26 mouse cellular contexts compared by ENCODE assay signal in the genomic region with DNA sequence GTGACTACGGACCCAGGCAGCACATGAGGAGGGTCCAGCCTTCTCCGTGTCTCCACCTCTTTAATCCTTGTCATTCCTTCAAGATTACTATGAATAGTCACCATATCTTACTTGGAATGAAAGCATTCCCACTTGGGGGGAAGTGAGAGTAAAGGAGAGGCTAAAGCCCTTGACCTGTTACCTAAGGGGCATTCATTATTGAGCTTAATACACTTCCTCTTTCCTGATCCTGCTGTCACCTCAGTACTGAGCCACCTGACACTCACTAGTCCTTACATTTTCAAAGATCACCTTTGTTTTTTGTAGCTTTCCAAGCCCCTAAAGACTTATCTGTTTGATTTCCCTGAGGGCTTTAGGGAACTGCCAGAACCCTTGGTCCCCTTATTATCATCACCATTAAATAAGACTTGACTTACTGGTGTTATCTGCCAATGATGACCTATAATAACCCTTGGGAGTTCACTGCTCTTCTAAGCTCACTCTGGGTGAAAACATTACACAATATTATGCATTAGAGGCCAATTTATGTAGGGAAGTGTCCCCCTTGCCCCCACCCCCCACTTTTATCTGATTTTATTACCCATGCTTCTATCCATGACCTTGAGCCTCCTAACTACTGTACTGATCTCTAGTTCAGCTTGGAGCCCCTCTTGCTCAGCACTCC. TPM values are rescaled to one million over a fixed set of nuclear protein-coding genes. Genes with fewer than 3 reads are reported as not detected.
A peak's percentile ranks its signal among the peaks of the same experiment; 100 is the strongest.
DNase-seq lines count a peak whose midpoint lies in the region; ATAC-seq and TF ChIP-seq lines count a peak whose summit lies in the region.
"Had no signal": no experiment of that assay in that cellular context is flagged by ENCODE, and none has a peak within 500 bp of the region (broad histone marks: within the 10 kb centered on the region; RNA-seq: fewer than 3 reads in every experiment).

No protein-coding gene starts in this region.

- no peak for TF ChIP-seq RAD21 in MEL (IDR thresholded peaks at IDR 0.05; ENCODE audit: low read depth, low read length)

- H3K27me3 ChIP-seq in liver, embryonic 16.5 days (ENCODE audit: control insufficient read depth, insufficient read depth, low read depth, low read length): no peaks in the 10 kb centered on the region
- H3K27me3 ChIP-seq in liver, embryonic 12.5 days (replicated peaks): no peaks in the 10 kb centered on the region
- no peaks in the 10 kb centered on the region for H3K27me3 ChIP-seq in MEL (ENCODE audit: control insufficient read depth in 1 of 2, insufficient read depth in 2 of 2, low read length in 2 of 2)
- H3K27me3 ChIP-seq: embryonic facial prominence, embryonic 13.5 days; forebrain, embryonic 12.5 days; heart, embryonic 12.5 days; hindbrain, embryonic 15.5 days had no signal

- TF ChIP-seq EP300 in MEL (IDR thresholded peaks at IDR 0.05; ENCODE audit: low read depth in 1 of 2, low read length in 2 of 2): peak; percentile 19 to 26; a peak in 2 of 4 replicates

- H3K9ac ChIP-seq in liver, embryonic 16.5 days (ENCODE audit: low read depth, low read length): no peak overlapping the region
- no peak overlapping the region for H3K9ac ChIP-seq in liver, embryonic 12.5 days
- no peak overlapping the region for H3K9ac ChIP-seq in MEL (ENCODE audit: control insufficient read depth, low read depth, low read length, poor library complexity, severe bottlenecking)
- H3K9ac ChIP-seq: embryonic facial prominence, embryonic 13.5 days; forebrain, embryonic 12.5 days; forebrain, postnatal 0 days; heart, embryonic 12.5 days; hindbrain, embryonic 15.5 days had no signal

- intact Hi-C loops in left cerebral cortex, postnatal 14 days (cut with DNase I): no loop called here

- H3K79me2 ChIP-seq in MEL (ENCODE audit: control insufficient read depth, insufficient read depth, low read length, poor library complexity): no peaks in the 10 kb centered on the region

- no peak overlapping the region for H3K27ac ChIP-seq in liver, embryonic 16.5 days (ENCODE audit: low read length)
- H3K27ac ChIP-seq in liver, embryonic 12.5 days: no peak overlapping the region
- 0 out of 2 replicates have a peak overlapping the region, but pooled peaks have one; percentile 6 for H3K27ac ChIP-seq in MEL (ENCODE audit: control insufficient read depth, low read depth, low read length)
- H3K27ac ChIP-seq: embryonic facial prominence, embryonic 13.5 days; forebrain, embryonic 12.5 days; heart, adult 2 months; hindbrain, embryonic 15.5 days had no signal

- 85% methylated on average over 2 of the region's 2 CpGs for WGBS in liver, embryonic 16.5 days (ENCODE audit: insufficient replicate concordance)
- 77% methylated on average over 2 of the region's 2 CpGs for WGBS in liver, embryonic 12.5 days (ENCODE audit: insufficient replicate concordance)

- 0 out of 2 replicates have a peak, but pooled peaks have one; percentile 11 for ATAC-seq in liver, embryonic 16.5 days (ENCODE audit: low read depth)
- ATAC-seq in liver, embryonic 12.5 days: no peak
- ATAC-seq in granulocyte monocyte progenitor cell, adult 5-6 weeks (replicated peaks; ENCODE audit: poor library complexity, severe bottlenecking): peak; percentile 83
- peak; percentile 78 for ATAC-seq in megakaryocyte progenitor cell, adult 5-6 weeks (replicated peaks; ENCODE audit: poor library complexity)
- no peak for ATAC-seq in frontal cortex, adult (ENCODE audit: low TSS enrichment)
- ATAC-seq: activated CD4-positive, CD25-positive, alpha-beta regulatory T cell, adult 4 months; forebrain, postnatal 0 days; Patski had no signal

- H3K4me3 ChIP-seq in liver, embryonic 16.5 days (ENCODE audit: low read depth, low read length): no peak overlapping the region
- no peak overlapping the region for H3K4me3 ChIP-seq in liver, embryonic 12.5 days
- no peak overlapping the region for H3K4me3 ChIP-seq in MEL (ENCODE audit: control insufficient read depth in 1 of 2, insufficient read depth in 1 of 2, low read depth in 2 of 2, low read length in 2 of 2)
- H3K4me3 ChIP-seq: embryonic facial prominence, embryonic 13.5 days; forebrain, embryonic 12.5 days; heart, adult 2 months; heart, embryonic 12.5 days; hindbrain, embryonic 15.5 days had no signal

- H3K9me3 ChIP-seq in liver, embryonic 16.5 days (replicated peaks; ENCODE audit: control insufficient read depth, low read length): no peaks in the 10 kb centered on the region
- no peaks in the 10 kb centered on the region for H3K9me3 ChIP-seq in liver, embryonic 12.5 days (replicated peaks)
- H3K9me3 ChIP-seq in MEL (replicated peaks; ENCODE audit: insufficient read depth, low read length): no peaks in the 10 kb centered on the region
- H3K9me3 ChIP-seq: embryonic facial prominence, embryonic 13.5 days; forebrain, embryonic 12.5 days; heart, embryonic 12.5 days; hindbrain, embryonic 15.5 days had no signal

- TF ChIP-seq POLR2A in MEL (IDR thresholded peaks at IDR 0.05; ENCODE audit: control insufficient read depth in 1 of 2, insufficient read depth in 1 of 2, low read depth in 1 of 2, low read length in 2 of 2, poor library complexity in 1 of 2): no peak

- no peaks in the 10 kb centered on the region for H3K36me3 ChIP-seq in liver, embryonic 16.5 days (ENCODE audit: control insufficient read depth, insufficient read depth)
- no peaks in the 10 kb centered on the region for H3K36me3 ChIP-seq in liver, embryonic 12.5 days
- peaks cover 0 to 10% of the 10 kb centered on the region in 2 experiments; a peak in 2 of 4 replicates for H3K36me3 ChIP-seq in MEL (ENCODE audit: control insufficient read depth in 1 of 2, insufficient read depth in 2 of 2, low read length in 2 of 2)
- H3K36me3 ChIP-seq: embryonic facial prominence, embryonic 13.5 days; forebrain, embryonic 12.5 days; heart, embryonic 12.5 days; hindbrain, embryonic 15.5 days had no signal

- peak; percentile 40 for DNase-seq in MEL (ENCODE audit: low read depth, low spot score)
- no peak for DNase-seq in left cerebral cortex, postnatal 14 days (ENCODE audit: low spot score in 2 of 2)
- DNase-seq: adrenal gland, postnatal 14 days; B cell, adult 2 months; cerebellum, adult 11-12 months; cerebellum, adult 9-10 months; cerebellum, postnatal 25 days; forebrain, postnatal 0 days; gastrocnemius, postnatal 36 days; heart, adult 2 months had no signal

- H3K4me2 ChIP-seq in liver, embryonic 16.5 days (ENCODE audit: low read depth, low read length): no peak overlapping the region
- no peak overlapping the region for H3K4me2 ChIP-seq in liver, embryonic 12.5 days
- H3K4me2 ChIP-seq: embryonic facial prominence, embryonic 13.5 days; forebrain, embryonic 12.5 days; heart, embryonic 12.5 days; hindbrain, embryonic 15.5 days had no signal

- no peak for TF ChIP-seq CTCF in MEL (IDR thresholded peaks at IDR 0.05 in 2 of 3, conservative IDR thresholded peaks at IDR 0.05 in 1 of 3; ENCODE audit: control insufficient read depth in 1 of 3, insufficient read depth in 1 of 3, low read depth in 2 of 3, low read length in 3 of 3, poor library complexity in 1 of 3, severe bottlenecking in 1 of 3)

- peaks cover 11% of the 10 kb centered on the region for H3K4me1 ChIP-seq in liver, embryonic 16.5 days (ENCODE audit: control insufficient read depth, low read depth, low read length)
- peaks cover 19% of the 10 kb centered on the region; the same call in 1 of the 2 replicates for H3K4me1 ChIP-seq in liver, embryonic 12.5 days
- H3K4me1 ChIP-seq in MEL (ENCODE audit: control insufficient read depth in 1 of 2, insufficient read depth in 2 of 2, low read length in 2 of 2): peaks cover 10 to 14% of the 10 kb centered on the region in 2 experiments
- H3K4me1 ChIP-seq: embryonic facial prominence, embryonic 13.5 days; forebrain, embryonic 12.5 days; heart, embryonic 12.5 days; hindbrain, embryonic 15.5 days had no signal

RNA-seq across cellular contexts. Expression of a gene that starts 10.8 kb away (rescaled TPM):
- 3.2 and 3.6 TPM in 2 replicates for polyA plus RNA-seq in liver, embryonic 16.5 days (2015; fragmentation: Nextera tagmentation; extraction: Ambion mirVana)
- polyA plus RNA-seq in liver, embryonic 12.5 days (2016; fragmentation: Nextera tagmentation; extraction: Ambion mirVana): 1.5 and 1.7 TPM in 2 replicates
- total RNA-seq in MEL (2012; rRNA removed): 8.7 and 11.2 TPM in 2 replicates
- polyA plus RNA-seq in MEL (2012; ENCODE audit: insufficient read depth in 1 of 2, insufficient read length in 2 of 2, low read depth in 1 of 2, low replicate concordance in 2 of 2, missing spikeins in 1 of 2): 10 to 100 TPM in 1 of 2 experiments, not detected in 1; 16.0 TPM
- 63.1 and 79.0 TPM in 2 replicates for total RNA-seq in granulocyte monocyte progenitor cell, adult 5-6 weeks (2014; fragmentation: Nextera tagmentation)
- 79.8 and 93.7 TPM in 2 replicates for total RNA-seq in granulocyte monocyte progenitor cell, adult 5-6 weeks (2017)
- total RNA-seq in megakaryocyte progenitor cell, adult 5-6 weeks (2015): 76.9 and 81.8 TPM in 2 replicates
- 90.0 and 93.6 TPM in 2 replicates for total RNA-seq in megakaryocyte progenitor cell, adult 5-6 weeks (2017)
- total RNA-seq in left cerebral cortex, postnatal 14 days (2021): 10 to 100 TPM; 30.3 to 32.4 TPM

RNA-seq across cellular contexts. Expression of a gene that starts 13.5 kb away (rescaled TPM):
- 62.1 and 67.1 TPM in 2 replicates for polyA plus RNA-seq in liver, embryonic 16.5 days (2015; fragmentation: Nextera tagmentation; extraction: Ambion mirVana)
- 86.3 and 88.9 TPM in 2 replicates for polyA plus RNA-seq in liver, embryonic 12.5 days (2016; fragmentation: Nextera tagmentation; extraction: Ambion mirVana)
- total RNA-seq in MEL (2012; rRNA removed): 83.2 and 102 TPM in 2 replicates
- 100 to 1,000 TPM in 1 of 2 experiments, not detected in 1; 125 TPM for polyA plus RNA-seq in MEL (2012; ENCODE audit: insufficient read depth in 1 of 2, insufficient read length in 2 of 2, low read depth in 1 of 2, low replicate concordance in 2 of 2, missing spikeins in 1 of 2)
- total RNA-seq in granulocyte monocyte progenitor cell, adult 5-6 weeks (2014; fragmentation: Nextera tagmentation): 21.3 and 32.5 TPM in 2 replicates
- total RNA-seq in granulocyte monocyte progenitor cell, adult 5-6 weeks (2017): 37.4 and 43.8 TPM in 2 replicates
- total RNA-seq in megakaryocyte progenitor cell, adult 5-6 weeks (2015): 26.1 and 27.6 TPM in 2 replicates
- total RNA-seq in megakaryocyte progenitor cell, adult 5-6 weeks (2017): 54.8 and 64.6 TPM in 2 replicates
- total RNA-seq in left cerebral cortex, postnatal 14 days (2021): 10 to 100 TPM; 56.4 to 61.9 TPM

RNA-seq across cellular contexts. Expression of a gene that starts 44.8 kb away (rescaled TPM):
- not detected in 2 replicates for polyA plus RNA-seq in liver, embryonic 16.5 days (2015; fragmentation: Nextera tagmentation; extraction: Ambion mirVana)
- not detected in 2 replicates for polyA plus RNA-seq in liver, embryonic 12.5 days (2016; fragmentation: Nextera tagmentation; extraction: Ambion mirVana)
- not detected in 2 replicates for total RNA-seq in MEL (2012; rRNA removed)
- not detected for polyA plus RNA-seq in MEL (2012; ENCODE audit: insufficient read depth in 1 of 2, insufficient read length in 2 of 2, low read depth in 1 of 2, low replicate concordance in 2 of 2, missing spikeins in 1 of 2)
- not detected in 2 replicates for total RNA-seq in granulocyte monocyte progenitor cell, adult 5-6 weeks (2014; fragmentation: Nextera tagmentation)
- total RNA-seq in granulocyte monocyte progenitor cell, adult 5-6 weeks (2017): not detected in 2 replicates
- total RNA-seq in megakaryocyte progenitor cell, adult 5-6 weeks (2015): not detected in 2 replicates
- total RNA-seq in megakaryocyte progenitor cell, adult 5-6 weeks (2017): not detected in 2 replicates
- total RNA-seq in left cerebral cortex, postnatal 14 days (2021): not detected
- total RNA-seq: adrenal gland, adult 18-20 months; adrenal gland, postnatal 14 days; forebrain, postnatal 0 days; gastrocnemius, adult 8-10 months; heart, adult 2 months; heart, postnatal 25 days had no signal
- polyA plus RNA-seq: activated CD4-positive, CD25-positive, alpha-beta regulatory T cell, adult 4 months; embryonic facial prominence, embryonic 13.5 days; forebrain, embryonic 12.5 days; heart, adult 2 months; heart, embryonic 12.5 days; heart, embryonic 16.5 days; hindbrain, embryonic 11.5 days; hindbrain, embryonic 15.5 days; Patski had no signal

RNA-seq across cellular contexts. Expression of a gene that starts 55.4 kb away (rescaled TPM):
- polyA plus RNA-seq in liver, embryonic 16.5 days (2015; fragmentation: Nextera tagmentation; extraction: Ambion mirVana): 89.7 and 110 TPM in 2 replicates
- 0.17 and 0.21 TPM in 2 replicates for polyA plus RNA-seq in liver, embryonic 12.5 days (2016; fragmentation: Nextera tagmentation; extraction: Ambion mirVana)
- total RNA-seq in MEL (2012; rRNA removed): not detected in 2 replicates
- under 1 TPM in 1 of 2 experiments, not detected in 1; 0.08 TPM for polyA plus RNA-seq in MEL (2012; ENCODE audit: insufficient read depth in 1 of 2, insufficient read length in 2 of 2, low read depth in 1 of 2, low replicate concordance in 2 of 2, missing spikeins in 1 of 2)
- total RNA-seq in granulocyte monocyte progenitor cell, adult 5-6 weeks (2014; fragmentation: Nextera tagmentation): not detected in 2 replicates
- not detected in 2 replicates for total RNA-seq in granulocyte monocyte progenitor cell, adult 5-6 weeks (2017)
- total RNA-seq in megakaryocyte progenitor cell, adult 5-6 weeks (2015): not detected in 2 replicates
- total RNA-seq in megakaryocyte progenitor cell, adult 5-6 weeks (2017): 0.12 TPM in 1 of 2 replicates, not detected in the other
- total RNA-seq in left cerebral cortex, postnatal 14 days (2021): 1 to 10 TPM; 1.4 to 2.4 TPM
- total RNA-seq: adrenal gland, adult 18-20 months; forebrain, postnatal 0 days; gastrocnemius, adult 8-10 months; gastrocnemius, postnatal 36 days; heart, adult 2 months; heart, postnatal 25 days had no signal
- polyA plus RNA-seq: activated CD4-positive, CD25-positive, alpha-beta regulatory T cell, adult 4 months; embryonic facial prominence, embryonic 13.5 days; forebrain, embryonic 12.5 days; heart, adult 2 months; heart, embryonic 12.5 days; hindbrain, embryonic 11.5 days; hindbrain, embryonic 15.5 days; Patski had no signal

Comparison
In these comparisons a context has a peak if more than half of its experiments do, and no peak if none do; other contexts are left out.
1. ATAC-seq: peak in liver, embryonic 16.5 days (single experiment), granulocyte monocyte progenitor cell, adult 5-6 weeks (single experiment) and megakaryocyte progenitor cell, adult 5-6 weeks (single experiment); none in liver, embryonic 12.5 days (single experiment) and frontal cortex, adult (single experiment).